Mouse (Mus musculus) bone marrow, adult 2 months (tissue): ENCODE results near the gene Coq10b. TPM values are rescaled to one million over a fixed set of nuclear protein-coding genes. Genes with fewer than 3 reads are reported as not detected.
A peak's percentile ranks its signal among the peaks of the same experiment; 100 is the strongest.

Experiments
- H3K27ac ChIP-seq: fragments of 200-500 bp; 2 replicates; pipeline ENCODE4 v1.5.1; 2012; ENCODE audit warnings: low read depth, mild to moderate bottlenecking, control low read depth, inconsistent platforms, low read length; ENCODE audit not compliant: control insufficient read depth, poor library complexity, insufficient read depth
- H3K4me1 ChIP-seq: fragments of 200-500 bp; 2 replicates; pipeline ENCODE4 v1.6.1; 2011; ENCODE audit warnings: low read length; ENCODE audit not compliant: control insufficient read depth, insufficient read depth
- H3K4me3 ChIP-seq: fragments of 200-500 bp; replicated peaks from 2 replicates; pipeline ENCODE3; 2011; ENCODE audit warnings: mild to moderate bottlenecking, low read depth, low read length, control low read depth; ENCODE audit not compliant: control insufficient read depth
- CTCF ChIP-seq: fragments of 200-500 bp; IDR thresholded peaks from 2 replicates; pipeline ENCODE4 v1.5.1; 2011; ENCODE audit warnings: low read length, control low read depth; ENCODE audit not compliant: control insufficient read depth, insufficient read depth
- POLR2A ChIP-seq: fragments of 200-500 bp; IDR thresholded peaks from 2 replicates; pipeline ENCODE4 v1.6.1; 2011; ENCODE audit warnings: low read depth, mild to moderate bottlenecking, control low read depth, low read length, borderline replicate concordance; ENCODE audit not compliant: control insufficient read depth
- WGBS: fragments of 180-500 bp; shearing (Covaris S2); methylation state at CpG from one replicate; pipeline ENCODE4 v1.1.7; 2018; 5-methylcytosine and 5-hydroxymethylcytosine counted together
- polyA plus RNA-seq: library from polyadenylated mRNA; stranded (reverse); fragments of >200 nt; gene quantifications from 2 replicates; pipeline ENCODE4 v1.2.4, GENCODE M21; 2011; ENCODE audit warnings: low replicate concordance; ENCODE audit not compliant: missing spikeins, insufficient read depth, insufficient read length

Gene Coq10b
- polyA plus RNA-seq, 1 experiment = 9.9 TPM

DNA sequence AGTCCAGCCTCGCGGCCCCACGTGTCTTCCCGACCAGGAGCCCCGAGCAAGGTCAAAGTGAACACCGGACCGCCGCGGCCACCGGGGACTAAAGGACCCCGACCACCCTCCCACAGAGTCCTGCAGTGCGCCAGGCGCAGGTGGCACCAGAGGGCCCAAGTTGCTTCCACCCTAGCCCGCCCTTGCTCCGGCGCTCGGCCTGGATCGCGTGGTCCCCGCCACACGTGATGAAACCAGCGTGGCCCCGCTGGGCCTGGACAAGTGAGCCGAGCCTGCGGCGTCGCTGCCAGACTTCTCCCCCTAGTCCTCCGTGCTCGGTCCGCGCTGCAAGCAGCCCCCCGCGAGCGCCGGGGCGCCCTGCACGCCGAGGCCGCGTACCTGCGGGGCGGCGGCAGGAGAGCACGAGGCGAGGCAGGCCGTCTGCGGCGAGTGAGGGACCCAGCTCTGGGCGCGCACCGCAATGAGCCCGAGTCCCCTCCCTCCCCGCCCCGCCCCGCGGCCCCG is 34.9 kb downstream of the Coq10b start:
- WGBS = under 1% methylated on average over 54 of the region's 57 CpGs
- Histone ChIP-seq H3K4me1 (no peaks in the 10 kb centered on the region; the same call in 1 of the 2 replicates), H3K4me3 (peak overlapping the region; percentile 99)

DNA sequence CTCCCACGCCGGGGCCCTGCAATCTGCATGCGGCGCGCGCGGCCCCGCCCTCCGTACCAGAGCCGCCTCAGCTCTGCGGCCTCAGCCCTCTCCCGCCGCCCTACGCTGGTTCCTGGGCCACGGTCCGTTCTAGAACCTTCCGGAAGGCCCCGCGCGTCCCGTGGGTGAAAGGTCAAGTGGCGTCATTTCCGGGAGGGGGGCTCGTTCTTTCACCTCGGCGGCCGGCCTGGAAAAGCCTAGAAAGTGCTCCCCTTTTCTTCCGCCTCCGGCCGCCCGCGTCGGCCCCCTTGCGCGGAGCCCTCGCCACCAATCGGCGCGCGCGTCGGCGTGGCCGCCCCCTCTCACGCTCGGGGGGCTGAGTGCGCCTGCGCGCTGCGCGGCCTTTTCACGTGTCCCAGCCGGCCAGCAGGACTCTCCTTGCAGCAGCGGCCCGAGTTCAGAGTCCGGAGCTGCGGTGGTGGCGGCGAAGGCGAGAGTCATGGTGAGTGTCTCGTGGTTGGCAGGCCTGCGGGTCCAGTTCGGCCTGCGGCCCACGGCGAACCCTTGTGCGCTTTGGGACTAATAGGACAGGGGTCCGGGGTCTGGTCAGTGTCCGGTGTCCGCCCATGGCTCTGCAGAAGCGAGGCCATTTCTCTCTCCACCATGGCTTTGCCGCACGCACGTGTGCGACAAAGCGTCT is 35.5 kb downstream of the Coq10b start, which contains the start of the genes Hspe1 and Hspd1:
Hspe1 (plus strand) TSS at position 201 of the 679 bp plus-strand sequence.
Hspd1 (minus strand) TSS at position 312 of the 679 bp plus-strand sequence.
- WGBS = under 1% methylated on average over 75 of the region's 76 CpGs
- peak within 1 kb of the TSS; percentile 97 for H3K27ac ChIP-seq
- TF ChIP-seq CTCF = no peak
- peak; percentile 38; the same call in 1 of the 2 replicates for TF ChIP-seq POLR2A
- peak within 1 kb of the TSS; percentile 99 for H3K4me3 ChIP-seq
- H3K4me1 ChIP-seq = no peaks in the 10 kb centered on the region; the same call in 1 of the 2 replicates

More for the DNA sequence above, 34.9 kb downstream of the Coq10b start:
- peak overlapping the region; percentile 97 for H3K27ac ChIP-seq
- peak; percentile 59; the same call in 1 of the 2 replicates for TF ChIP-seq POLR2A
- no peak for TF ChIP-seq CTCF

DNA sequence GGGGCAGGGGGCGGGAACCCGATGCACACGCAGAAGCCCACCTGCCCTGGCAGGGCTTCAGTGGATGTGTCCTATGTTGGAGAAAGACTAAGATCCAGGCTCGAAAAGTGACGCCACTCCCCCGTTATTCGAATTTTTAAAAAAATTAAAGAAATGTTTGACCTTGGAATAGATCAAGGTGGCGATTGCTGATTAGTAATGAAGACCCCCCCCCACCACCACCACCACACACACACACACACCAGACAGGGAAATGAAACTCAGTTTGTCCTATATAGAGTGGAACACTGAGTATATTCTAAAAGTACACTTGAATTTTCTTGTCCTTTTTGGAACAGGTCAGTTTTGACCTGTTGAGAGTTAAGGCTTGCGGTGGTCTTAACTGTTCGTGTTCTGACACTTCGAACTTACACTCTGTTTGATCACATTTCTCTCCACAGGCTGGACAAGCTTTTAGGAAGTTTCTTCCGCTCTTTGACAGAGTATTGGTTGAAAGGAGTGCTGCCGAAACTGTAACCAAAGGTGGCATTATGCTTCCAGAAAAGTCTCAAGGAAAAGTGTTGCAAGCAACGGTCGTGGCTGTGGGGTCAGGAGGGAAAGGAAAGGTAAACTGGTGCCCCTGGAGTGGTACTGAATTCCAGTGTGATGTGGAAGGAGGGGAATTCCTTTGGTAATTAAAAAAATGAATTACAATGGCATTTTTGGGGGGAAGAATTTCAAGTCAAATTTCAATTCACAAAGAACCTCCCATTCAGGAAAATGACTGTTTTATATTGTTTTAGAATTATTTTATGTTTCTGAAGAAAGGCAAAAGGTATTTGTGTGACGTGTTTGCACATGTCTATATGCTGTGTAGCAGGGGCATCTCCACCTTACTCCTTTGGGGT is 36.3 kb downstream of the Coq10b start:
- no peak for TF ChIP-seq POLR2A
- no peak for TF ChIP-seq CTCF
- Histone ChIP-seq H3K4me1 (no peaks in the 10 kb centered on the region; the same call in 1 of the 2 replicates), H3K4me3 (peak overlapping the region; percentile 99), H3K27ac (peak overlapping the region; percentile 97)
- WGBS = 6% methylated on average over 16 of the region's 16 CpGs

DNA sequence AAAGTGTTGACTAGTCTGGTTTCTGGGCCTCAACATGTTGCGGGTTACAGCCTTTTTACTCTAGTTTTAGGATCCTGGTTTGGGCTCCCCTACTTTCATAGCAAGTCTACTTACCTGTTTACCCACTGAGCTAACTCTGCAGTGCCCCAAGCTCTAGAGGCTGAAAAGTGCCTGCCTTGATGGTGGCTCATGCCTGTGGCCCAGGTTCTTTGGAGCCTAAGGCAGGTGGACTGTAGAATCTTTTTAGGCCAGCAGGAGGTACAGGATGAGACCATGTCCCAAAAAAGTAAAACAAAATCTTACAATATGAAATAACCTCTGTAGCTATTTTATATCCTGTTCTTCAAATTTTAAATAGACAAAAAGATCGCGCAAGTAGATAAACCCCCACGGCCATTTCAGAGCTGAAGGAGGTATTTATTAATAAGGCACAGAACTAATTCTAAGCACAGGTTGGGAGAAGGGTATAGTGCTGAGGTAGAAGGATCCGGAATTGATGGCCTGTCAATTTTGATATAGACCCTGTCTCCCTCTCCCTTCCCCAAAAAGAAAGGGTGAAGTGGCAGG is 37.0 kb downstream of the Coq10b start:
- no peak for TF ChIP-seq CTCF
- no peak for TF ChIP-seq POLR2A
- 80% methylated on average over 5 of the region's 5 CpGs for WGBS
- no peaks in the 10 kb centered on the region; the same call in 1 of the 2 replicates for H3K4me1 ChIP-seq
- no peak overlapping the region for H3K4me3 ChIP-seq
- no peak overlapping the region for H3K27ac ChIP-seq

DNA sequence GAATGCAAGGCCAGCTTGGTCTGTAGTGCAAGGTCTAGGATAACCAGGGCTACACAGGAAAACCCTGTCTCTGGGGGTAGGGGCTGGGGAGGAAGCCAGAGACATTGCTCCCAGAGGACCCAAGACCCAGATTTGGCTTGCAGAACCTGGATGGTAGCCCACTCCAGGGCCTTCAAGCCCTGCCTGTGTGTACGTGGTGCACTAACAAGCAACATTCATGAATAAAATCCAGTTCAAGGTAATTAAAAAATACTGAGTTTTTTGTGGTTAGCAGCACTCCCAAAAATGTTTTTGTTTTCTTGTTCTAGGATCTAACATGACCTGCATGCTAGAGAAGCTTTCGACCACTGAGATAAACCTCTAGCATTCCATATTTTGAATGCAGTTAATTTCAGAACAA is 39.5 kb downstream of the Coq10b start:
- H3K4me3 ChIP-seq = no peak overlapping the region
- no peaks in the 10 kb centered on the region; the same call in 1 of the 2 replicates for H3K4me1 ChIP-seq
- WGBS = 86% methylated on average over 2 of the region's 2 CpGs
- no peak overlapping the region for H3K27ac ChIP-seq
- TF ChIP-seq POLR2A (no peak), CTCF (no peak)

DNA sequence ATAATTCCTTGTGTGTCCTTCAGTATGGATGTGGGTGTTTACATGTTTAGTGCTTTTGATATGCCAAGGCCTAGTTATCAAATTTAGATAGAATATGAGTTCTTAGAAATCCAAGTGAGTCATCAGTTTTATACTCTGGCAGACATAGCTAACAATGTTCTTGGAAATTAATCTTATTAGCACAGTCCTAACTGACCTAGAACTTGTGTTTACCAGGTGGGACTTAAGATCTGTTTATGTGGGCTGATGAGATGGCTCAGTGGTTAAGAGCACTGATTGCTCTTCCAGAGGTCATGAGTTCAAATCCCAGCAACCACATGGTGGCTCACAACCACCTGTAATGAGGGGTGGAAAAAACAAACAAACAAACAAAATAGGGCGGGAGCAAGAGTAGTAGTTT is 39.9 kb downstream of the Coq10b start:
- Histone ChIP-seq H3K4me3 (no peak overlapping the region), H3K27ac (no peak overlapping the region), H3K4me1 (no peaks in the 10 kb centered on the region; the same call in 1 of the 2 replicates)
- 77% methylated on average over 1 of the region's 1 CpGs for WGBS
- TF ChIP-seq POLR2A (no peak), CTCF (no peak)

DNA sequence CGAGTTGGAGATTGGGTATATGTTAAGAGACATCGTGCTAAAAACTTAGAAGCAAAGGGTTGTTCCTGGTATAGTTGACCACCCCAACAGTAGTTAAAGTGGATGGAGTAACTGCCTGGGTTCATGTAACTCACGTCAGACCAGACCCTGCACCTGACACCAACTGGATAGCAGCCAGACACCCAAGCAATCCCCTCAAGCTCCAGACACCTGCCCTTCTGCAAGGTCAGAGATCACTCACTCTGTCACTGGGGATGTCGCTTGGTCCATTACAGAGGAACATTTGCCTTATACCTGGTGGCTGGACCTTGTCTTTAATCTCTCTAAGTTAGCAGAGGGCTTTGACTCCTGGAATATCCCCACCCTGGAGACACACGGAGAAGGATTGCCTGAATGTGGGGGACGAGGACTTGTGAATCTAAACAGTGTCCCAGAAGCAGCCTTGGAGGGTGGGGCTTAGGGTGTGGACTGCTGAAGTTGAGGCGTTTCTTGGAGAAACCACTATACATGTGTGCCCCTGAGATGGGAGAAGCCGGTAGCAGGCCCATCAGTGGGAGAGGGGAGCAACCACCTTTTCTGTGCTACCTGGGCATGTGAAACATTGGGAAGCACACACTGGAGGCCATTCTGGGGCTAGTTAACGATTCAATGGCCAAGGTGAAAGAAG is 54.5 kb downstream of the Coq10b start:
- no peak overlapping the region for H3K27ac ChIP-seq
- WGBS = 82% methylated on average over 9 of the region's 9 CpGs
- H3K4me3 ChIP-seq = no peak overlapping the region
- H3K4me1 ChIP-seq = no peaks in the 10 kb centered on the region
- TF ChIP-seq POLR2A (no peak), CTCF (no peak)
